Mouse (Mus musculus): ENCODE measurements around the gene Ano10. TPM values are rescaled to one million over a fixed set of nuclear protein-coding genes. Genes with fewer than 3 reads are reported as not detected.
A peak's percentile ranks its signal among the peaks of the same experiment; 100 is the strongest.
"Not testable (repeated sequence)": the region's sequence is repeated elsewhere in the genome, so short reads cannot be mapped to it uniquely, and the experiment has no call there.

Gene Ano10
- total and polyA plus RNA-seq, 3 experiments = 3.2 to 26.8 (median 8.3) TPM

- Histone ChIP-seq H3K4me3 (ENCODE audit: low read depth, low read length) (no peak overlapping the region), H3K27me3 (ENCODE audit: insufficient read depth, low read length) (peaks cover 22% of the 10 kb centered on the region), H3K4me1 (ENCODE audit: insufficient read depth, low read depth, low read length) (no peaks in the 10 kb centered on the region), H3K9me3 (replicated peaks) (no peaks in the 10 kb centered on the region), H3K36me3 (replicated peaks) (peaks cover 16% of the 10 kb centered on the region)
- DNase-seq (ENCODE audit: low spot score) (no peak), ATAC-seq (ENCODE audit: extremely low read depth, insufficient number of reproducible peaks, low FRiP score, poor library complexity, severe bottlenecking) (no peak)
- TF ChIP-seq TAL1 (conservative IDR thresholded peaks at IDR 0.05; ENCODE audit: low read depth, low read length) = no peak
- TF ChIP-seq GATA2 (IDR thresholded peaks at IDR 0.05; ENCODE audit: borderline replicate concordance, low read depth, low read length) = no peak
- TF ChIP-seq GATA1 (IDR thresholded peaks at IDR 0.05; ENCODE audit: borderline replicate concordance, low read length) = no peak
These were observed 121.5 kb downstream of the Ano10 start for GRCm38 (mm10) chr9:122172612-122173186.

GRCm38 (mm10) chr9:122169901-122170300, 124.3 kb downstream of the Ano10 start:
- TF ChIP-seq TAL1 (conservative IDR thresholded peaks at IDR 0.05; ENCODE audit: low read depth, low read length) (no peak), GATA1 (IDR thresholded peaks at IDR 0.05; ENCODE audit: borderline replicate concordance, low read length) (no peak), CTCF (IDR thresholded peaks at IDR 0.05; ENCODE audit: low read depth, low read length) (no peak), POLR2AphosphoS5 (IDR thresholded peaks at IDR 0.05; ENCODE audit: insufficient replicate concordance, low read depth, low read length) (no peak), GATA2 (IDR thresholded peaks at IDR 0.05; ENCODE audit: borderline replicate concordance, low read depth, low read length) (no peak)
- Histone ChIP-seq H3K4me3 (ENCODE audit: low read depth, low read length) (no peak overlapping the region), H3K27me3 (ENCODE audit: insufficient read depth, low read length) (peaks cover 10% of the 10 kb centered on the region; the same call in 1 of the 2 replicates), H3K9me3 (replicated peaks) (no peaks in the 10 kb centered on the region), H3K36me3 (replicated peaks) (peaks cover 38% of the 10 kb centered on the region), H3K4me1 (ENCODE audit: insufficient read depth, low read depth, low read length) (no peaks in the 10 kb centered on the region)
- no peak for DNase-seq (ENCODE audit: low spot score)
- no peak for ATAC-seq (ENCODE audit: extremely low read depth, insufficient number of reproducible peaks, low FRiP score, poor library complexity, severe bottlenecking)

- not testable (repeated sequence) for ATAC-seq (ENCODE audit: extremely low read depth, insufficient number of reproducible peaks, low FRiP score, poor library complexity, severe bottlenecking); H3K4me1 ChIP-seq (ENCODE audit: insufficient read depth, low read depth, low read length); H3K27me3 ChIP-seq (ENCODE audit: insufficient read depth, low read length); H3K4me3 ChIP-seq (ENCODE audit: low read depth, low read length); DNase-seq (ENCODE audit: low spot score); H3K9me3 ChIP-seq (replicated peaks)
- H3K36me3 ChIP-seq (replicated peaks) = peaks cover 56% of the 10 kb centered on the region
These were observed 126.5 kb downstream of the Ano10 start for GRCm38 (mm10) chr9:122167719-122168118.

GRCm38 (mm10) chr9:122164535-122164934, 129.7 kb downstream of the Ano10 start:
- Histone ChIP-seq H3K9me3 (replicated peaks) (no peaks in the 10 kb centered on the region), H3K36me3 (replicated peaks) (peaks cover 61% of the 10 kb centered on the region), H3K4me3 (ENCODE audit: low read depth, low read length) (no peak overlapping the region), H3K27me3 (ENCODE audit: insufficient read depth, low read length) (no peaks in the 10 kb centered on the region), H3K4me1 (ENCODE audit: insufficient read depth, low read depth, low read length) (no peaks in the 10 kb centered on the region)
- DNase-seq (ENCODE audit: low spot score) (no peak), ATAC-seq (ENCODE audit: extremely low read depth, insufficient number of reproducible peaks, low FRiP score, poor library complexity, severe bottlenecking) (no peak)
- no peak for TF ChIP-seq TAL1 (conservative IDR thresholded peaks at IDR 0.05; ENCODE audit: low read depth, low read length)
- TF ChIP-seq GATA1 (IDR thresholded peaks at IDR 0.05; ENCODE audit: borderline replicate concordance, low read length) = no peak
- no peak for TF ChIP-seq CTCF (IDR thresholded peaks at IDR 0.05; ENCODE audit: low read depth, low read length)
- TF ChIP-seq POLR2AphosphoS5 (IDR thresholded peaks at IDR 0.05; ENCODE audit: insufficient replicate concordance, low read depth, low read length) = no peak
- TF ChIP-seq GATA2 (IDR thresholded peaks at IDR 0.05; ENCODE audit: borderline replicate concordance, low read depth, low read length) = no peak

- no peak for DNase-seq (ENCODE audit: low spot score)
- ATAC-seq (ENCODE audit: extremely low read depth, insufficient number of reproducible peaks, low FRiP score, poor library complexity, severe bottlenecking) = no peak
- Histone ChIP-seq H3K27me3 (ENCODE audit: insufficient read depth, low read length) (no peaks in the 10 kb centered on the region), H3K4me1 (ENCODE audit: insufficient read depth, low read depth, low read length) (no peaks in the 10 kb centered on the region), H3K36me3 (replicated peaks) (peaks cover 69% of the 10 kb centered on the region), H3K4me3 (ENCODE audit: low read depth, low read length) (no peak overlapping the region), H3K9me3 (replicated peaks) (peaks cover 4% of the 10 kb centered on the region)
- TF ChIP-seq TAL1 (conservative IDR thresholded peaks at IDR 0.05; ENCODE audit: low read depth, low read length) (no peak), GATA2 (IDR thresholded peaks at IDR 0.05; ENCODE audit: borderline replicate concordance, low read depth, low read length) (no peak), CTCF (IDR thresholded peaks at IDR 0.05; ENCODE audit: low read depth, low read length) (no peak), GATA1 (IDR thresholded peaks at IDR 0.05; ENCODE audit: borderline replicate concordance, low read length) (no peak), POLR2AphosphoS5 (IDR thresholded peaks at IDR 0.05; ENCODE audit: insufficient replicate concordance, low read depth, low read length) (no peak)
These were observed 137.2 kb downstream of the Ano10 start for GRCm38 (mm10) chr9:122157079-122157441.

- Histone ChIP-seq H3K9me3 (replicated peaks) (peaks cover 4% of the 10 kb centered on the region), H3K36me3 (replicated peaks) (peaks cover 74% of the 10 kb centered on the region), H3K27me3 (ENCODE audit: insufficient read depth, low read length) (no peaks in the 10 kb centered on the region), H3K4me3 (ENCODE audit: low read depth, low read length) (no peak overlapping the region), H3K4me1 (ENCODE audit: insufficient read depth, low read depth, low read length) (no peaks in the 10 kb centered on the region)
- DNase-seq (ENCODE audit: low spot score) (no peak), ATAC-seq (ENCODE audit: extremely low read depth, insufficient number of reproducible peaks, low FRiP score, poor library complexity, severe bottlenecking) (no peak)
- TF ChIP-seq GATA1 (IDR thresholded peaks at IDR 0.05; ENCODE audit: borderline replicate concordance, low read length) (no peak), TAL1 (conservative IDR thresholded peaks at IDR 0.05; ENCODE audit: low read depth, low read length) (no peak), CTCF (IDR thresholded peaks at IDR 0.05; ENCODE audit: low read depth, low read length) (0 out of 2 replicates have a peak, but pooled peaks have one; percentile 26), POLR2AphosphoS5 (IDR thresholded peaks at IDR 0.05; ENCODE audit: insufficient replicate concordance, low read depth, low read length) (no peak)
These were observed 137.7 kb downstream of the Ano10 start for GRCm38 (mm10) chr9:122156389-122157078.

All from G1E (cell line).